17 mouse cellular contexts compared by ENCODE assay signal in the genomic region with DNA sequence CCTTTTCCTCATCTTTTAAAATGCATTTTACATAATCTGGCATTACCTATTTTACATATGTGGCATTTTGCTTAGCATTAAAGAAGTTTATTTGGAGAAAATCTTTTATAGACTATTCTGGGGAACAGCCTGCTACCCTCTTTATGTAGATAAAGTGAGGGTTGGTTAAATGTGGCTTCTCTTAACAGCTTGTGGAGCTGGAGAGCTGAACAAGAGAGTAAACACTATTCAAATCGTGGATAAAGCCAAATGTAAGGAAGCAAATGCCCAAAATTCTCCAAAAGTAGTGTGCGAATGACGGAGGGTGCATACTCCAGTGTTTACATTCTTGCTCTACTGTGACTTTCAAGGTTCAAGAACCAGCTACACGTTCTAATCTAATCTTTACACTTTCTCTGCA.
"Had no signal": no experiment of that assay in that cellular context is flagged by ENCODE, and none has a peak within 500 bp of the region (broad histone marks: within the 10 kb centered on the region; RNA-seq: fewer than 3 reads in every experiment).

No protein-coding gene starts in this region.

- H3K4me3 ChIP-seq: lung, embryonic 15.5 days; megakaryocyte, embryonic 14.5 days; midbrain, embryonic 13.5 days; midbrain, embryonic 15.5 days; neural tube, embryonic 12.5 days; stomach, embryonic 15.5 days had no signal

- ATAC-seq: liver, postnatal 0 days; lung, postnatal 0 days; midbrain, embryonic 13.5 days; midbrain, embryonic 15.5 days had no signal

- DNase-seq: liver, postnatal 0 days; lung, adult 2 months; lung, postnatal 14 days; lung, postnatal 36 days; right cerebral cortex, postnatal 14 days; thymus, adult 18-20 months; thymus, postnatal 25 days; thymus, postnatal 4 days had no signal

- H3K27ac ChIP-seq: lung, embryonic 15.5 days; macrophage; midbrain, embryonic 13.5 days; midbrain, embryonic 15.5 days; neural tube, embryonic 12.5 days; stomach, embryonic 15.5 days; stomach, postnatal 0 days had no signal
